ENCODE assay signal across 9 mouse cellular contexts in genomic region chr7:31053882-31054447, GRCm38 (mm10). TPM values are rescaled to one million over a fixed set of nuclear protein-coding genes. Genes with fewer than 3 reads are reported as not detected.
DNase-seq lines count a peak whose midpoint lies in the region; ATAC-seq and TF ChIP-seq lines count a peak whose summit lies in the region.
"Had no signal": no experiment of that assay in that cellular context is flagged by ENCODE, and none has a peak within 500 bp of the region (broad histone marks: within the 10 kb centered on the region; RNA-seq: fewer than 3 reads in every experiment).

No protein-coding gene starts in this region.

- no peaks in the 10 kb centered on the region for H3K36me3 ChIP-seq in heart, embryonic 14.5 days (ENCODE audit: control insufficient read depth, insufficient read depth, low read length)
- H3K36me3 ChIP-seq in neural tube, embryonic 15.5 days = no peaks in the 10 kb centered on the region
- no peaks in the 10 kb centered on the region for H3K36me3 ChIP-seq in forebrain, embryonic 11.5 days (ENCODE audit: control insufficient read depth, insufficient read depth, low read length)
- H3K36me3 ChIP-seq: midbrain, embryonic 12.5 days had no signal

- intact Hi-C loops in left cerebral cortex, adult 2 months (cut with DNase I) = loop anchor here (1.0 to 5.0 kb wide), 3 partner anchors 37 to 97 kb away; partner anchors contain the start of genes Fam187b, Lsr and Usf2
- intact Hi-C loops in left cerebral cortex, postnatal 4 days (cut with DNase I) = no loop called here

- 9% methylated on average over 10 of the region's 10 CpGs for WGBS in heart, embryonic 14.5 days
- 32% methylated on average over 10 of the region's 10 CpGs for whole genome bisulfite sequencing in neural tube, embryonic 15.5 days
- 34% methylated on average over 10 of the region's 10 CpGs for WGBS in forebrain, embryonic 11.5 days

- DNase-seq in left cerebral cortex, adult 2 months (ENCODE audit: extremely low spot score in 1 of 2, low spot score in 2 of 2) = no peak
- no peak for DNase-seq in left cerebral cortex, postnatal 4 days
- peak; percentile 47 to 58 for DNase-seq in cerebellum, postnatal 10 days
- DNase-seq in forebrain, embryonic 11.5 days (ENCODE audit: low spot score) = no peak
- no peak for DNase-seq in gastrocnemius, postnatal 4 days (ENCODE audit: low spot score in 2 of 2)
- DNase-seq: thymus, adult 18-20 months had no signal

- peaks cover 34% of the 10 kb centered on the region for H3K27me3 ChIP-seq in heart, embryonic 14.5 days (ENCODE audit: control insufficient read depth, insufficient read depth, low read length)
- peaks cover 43% of the 10 kb centered on the region for H3K27me3 ChIP-seq in neural tube, embryonic 15.5 days (replicated peaks)
- H3K27me3 ChIP-seq in forebrain, embryonic 11.5 days (ENCODE audit: control insufficient read depth, insufficient read depth, low read length) = peaks cover 52% of the 10 kb centered on the region

- H3K4me1 ChIP-seq in heart, embryonic 14.5 days (ENCODE audit: control insufficient read depth in 2 of 2, insufficient read depth in 2 of 2, low read length in 2 of 2) = peaks cover 36 to 55% of the 10 kb centered on the region in 2 experiments
- peaks cover 50% of the 10 kb centered on the region for H3K4me1 ChIP-seq in neural tube, embryonic 15.5 days
- peaks cover 9% of the 10 kb centered on the region for H3K4me1 ChIP-seq in forebrain, embryonic 11.5 days (replicated peaks; ENCODE audit: control insufficient read depth, insufficient read depth, low read length)

- TF ChIP-seq CTCF in left cerebral cortex, adult 2 months (IDR thresholded peaks at IDR 0.05) = no peak

- H3K4me3 ChIP-seq in left cerebral cortex, adult 2 months = peak overlapping the region; percentile 44
- peak overlapping the region; percentile 51 to 60 for H3K4me3 ChIP-seq in heart, embryonic 14.5 days (ENCODE audit: control insufficient read depth in 1 of 2, insufficient read depth in 1 of 2, low read depth in 1 of 2, low read length in 2 of 2)
- H3K4me3 ChIP-seq in neural tube, embryonic 15.5 days (replicated peaks) = no peak overlapping the region
- H3K4me3 ChIP-seq in forebrain, embryonic 11.5 days (ENCODE audit: low read depth, low read length) = no peak overlapping the region
- H3K4me3 ChIP-seq: midbrain, embryonic 12.5 days had no signal

- ATAC-seq in heart, embryonic 14.5 days (ENCODE audit: insufficient number of reproducible peaks, insufficient read depth, low FRiP score, low read depth) = no peak
- ATAC-seq in neural tube, embryonic 15.5 days (ENCODE audit: low FRiP score) = no peak
- no peak for ATAC-seq in forebrain, embryonic 11.5 days (replicated peaks; ENCODE audit: low FRiP score)

- peak overlapping the region; percentile 97 for H3K27ac ChIP-seq in left cerebral cortex, adult 2 months
- H3K27ac ChIP-seq in heart, embryonic 14.5 days (replicated peaks in 1 of 2; ENCODE audit: control insufficient read depth in 1 of 2, insufficient read depth in 1 of 2, low read depth in 2 of 2, low read length in 2 of 2) = peak overlapping the region; percentile 95 to 97
- no peak overlapping the region for H3K27ac ChIP-seq in neural tube, embryonic 15.5 days (replicated peaks)
- H3K27ac ChIP-seq in forebrain, embryonic 11.5 days (ENCODE audit: low read depth, low read length) = no peak overlapping the region
- H3K27ac ChIP-seq: midbrain, embryonic 12.5 days had no signal

- H3K9ac ChIP-seq in heart, embryonic 14.5 days (ENCODE audit: low read length) = peak overlapping the region; percentile 81
- 0 out of 2 replicates have a peak overlapping the region, but pooled peaks have one; percentile 10 for H3K9ac ChIP-seq in neural tube, embryonic 15.5 days (replicated peaks)
- no peak overlapping the region for H3K9ac ChIP-seq in forebrain, embryonic 11.5 days (ENCODE audit: low read length)
- H3K9ac ChIP-seq: midbrain, embryonic 12.5 days had no signal

- no peaks in the 10 kb centered on the region for H3K9me3 ChIP-seq in heart, embryonic 14.5 days (ENCODE audit: control insufficient read depth, low read length)
- H3K9me3 ChIP-seq in neural tube, embryonic 15.5 days (replicated peaks) = no peaks in the 10 kb centered on the region
- no peaks in the 10 kb centered on the region for H3K9me3 ChIP-seq in forebrain, embryonic 11.5 days (ENCODE audit: control insufficient read depth, low read length)
- H3K9me3 ChIP-seq: midbrain, embryonic 12.5 days had no signal

- H3K4me2 ChIP-seq in heart, embryonic 14.5 days (ENCODE audit: low read length) = peak overlapping the region; percentile 69
- peak overlapping the region; percentile 65; the same call in 1 of the 2 replicates for H3K4me2 ChIP-seq in neural tube, embryonic 15.5 days
- H3K4me2 ChIP-seq in forebrain, embryonic 11.5 days (ENCODE audit: low read depth, low read length, severe bottlenecking) = no peak overlapping the region

RNA-seq across cellular contexts. Expression of gene Fxyd7, which starts 2.7 kb away (rescaled TPM):
- total RNA-seq in left cerebral cortex, adult 2 months (2021) = 100 to 1,000 TPM; 174 to 184 TPM
- 100 to 1,000 TPM; 108 to 159 TPM for total RNA-seq in left cerebral cortex, postnatal 4 days (2021)
- 1.6 and 1.9 TPM in 2 replicates for polyA plus RNA-seq in heart, embryonic 14.5 days (2014; fragmentation: Nextera tagmentation; extraction: Ambion mirVana)
- polyA plus RNA-seq in neural tube, embryonic 15.5 days (2015; fragmentation: Nextera tagmentation; extraction: Ambion mirVana) = 357 and 417 TPM in 2 replicates
- polyA plus RNA-seq in forebrain, embryonic 11.5 days (2014; fragmentation: Nextera tagmentation; extraction: Ambion mirVana) = 4.1 and 4.9 TPM in 2 replicates
- total RNA-seq in gastrocnemius, postnatal 4 days (2021) = 1 to 10 TPM; 2.3 to 3.8 TPM

RNA-seq across cellular contexts. Expression of gene Fxyd1, which starts 3.0 kb away (rescaled TPM):
- total RNA-seq in left cerebral cortex, adult 2 months (2021) = 10 to 100 TPM; 72.8 to 79.1 TPM
- total RNA-seq in left cerebral cortex, postnatal 4 days (2021) = 1 to 10 TPM; 8.4 to 8.7 TPM
- polyA plus RNA-seq in heart, embryonic 14.5 days (2014; fragmentation: Nextera tagmentation; extraction: Ambion mirVana) = 1,215 and 1,293 TPM in 2 replicates
- 26.8 and 36.9 TPM in 2 replicates for polyA plus RNA-seq in neural tube, embryonic 15.5 days (2015; fragmentation: Nextera tagmentation; extraction: Ambion mirVana)
- polyA plus RNA-seq in forebrain, embryonic 11.5 days (2014; fragmentation: Nextera tagmentation; extraction: Ambion mirVana) = 2.9 and 4.0 TPM in 2 replicates
- 100 to 1,000 TPM; 587 to 732 TPM for total RNA-seq in gastrocnemius, postnatal 4 days (2021)

RNA-seq across cellular contexts. Expression of gene Lgi4, which starts 5.2 kb away (rescaled TPM):
- 10 to 100 TPM; 28.9 to 34.1 TPM for total RNA-seq in left cerebral cortex, adult 2 months (2021)
- 1 to 10 TPM; 2.4 to 2.7 TPM for total RNA-seq in left cerebral cortex, postnatal 4 days (2021)
- not detected in 2 replicates for polyA plus RNA-seq in heart, embryonic 14.5 days (2014; fragmentation: Nextera tagmentation; extraction: Ambion mirVana)
- 1.3 and 1.7 TPM in 2 replicates for polyA plus RNA-seq in neural tube, embryonic 15.5 days (2015; fragmentation: Nextera tagmentation; extraction: Ambion mirVana)
- polyA plus RNA-seq in forebrain, embryonic 11.5 days (2014; fragmentation: Nextera tagmentation; extraction: Ambion mirVana) = 0.36 and 0.44 TPM in 2 replicates
- total RNA-seq in gastrocnemius, postnatal 4 days (2021) = 1 to 10 TPM; 7.9 to 9.6 TPM

RNA-seq across cellular contexts. Expression of gene Fxyd5, which starts 11.7 kb away (rescaled TPM):
- total RNA-seq in left cerebral cortex, adult 2 months (2021) = 10 to 100 TPM; 34.1 to 39.0 TPM
- total RNA-seq in left cerebral cortex, postnatal 4 days (2021) = 10 to 100 TPM; 23.5 to 25.4 TPM
- 34.3 and 36.1 TPM in 2 replicates for polyA plus RNA-seq in heart, embryonic 14.5 days (2014; fragmentation: Nextera tagmentation; extraction: Ambion mirVana)
- polyA plus RNA-seq in neural tube, embryonic 15.5 days (2015; fragmentation: Nextera tagmentation; extraction: Ambion mirVana) = 22.2 and 27.8 TPM in 2 replicates
- polyA plus RNA-seq in forebrain, embryonic 11.5 days (2014; fragmentation: Nextera tagmentation; extraction: Ambion mirVana) = 10.2 and 12.9 TPM in 2 replicates
- total RNA-seq in gastrocnemius, postnatal 4 days (2021) = 10 to 100 TPM; 21.2 to 23.0 TPM

RNA-seq across cellular contexts. Expression of gene Fxyd3, which starts 22.5 kb away (rescaled TPM):
- total RNA-seq in left cerebral cortex, adult 2 months (2021) = not detected
- total RNA-seq in left cerebral cortex, postnatal 4 days (2021) = not detected
- 0.58 and 0.82 TPM in 2 replicates for polyA plus RNA-seq in heart, embryonic 14.5 days (2014; fragmentation: Nextera tagmentation; extraction: Ambion mirVana)
- 0.79 and 14.6 TPM in 2 replicates for polyA plus RNA-seq in neural tube, embryonic 15.5 days (2015; fragmentation: Nextera tagmentation; extraction: Ambion mirVana)
- polyA plus RNA-seq in forebrain, embryonic 11.5 days (2014; fragmentation: Nextera tagmentation; extraction: Ambion mirVana) = 2.0 and 3.3 TPM in 2 replicates
- total RNA-seq in gastrocnemius, postnatal 4 days (2021) = 1 to 10 TPM; 2.7 to 4.9 TPM

Comparison
In these comparisons a context has a peak if more than half of its experiments do, and no peak if none do; other contexts are left out.
1. RNA of gene Fxyd1, which starts 3.0 kb away (total RNA-seq): 587 to 732 TPM in gastrocnemius, postnatal 4 days and 72.8 to 79.1 TPM in left cerebral cortex, adult 2 months; 8.4 to 8.7 TPM in left cerebral cortex, postnatal 4 days; every median in the first group is over 4 times any median in the second.
2. DNase-seq: peak in cerebellum, postnatal 10 days (2 of 2); none in left cerebral cortex, adult 2 months (0 of 2), left cerebral cortex, postnatal 4 days (single experiment), forebrain, embryonic 11.5 days (single experiment) and gastrocnemius, postnatal 4 days (0 of 2).
3. H3K27ac ChIP-seq: peak in left cerebral cortex, adult 2 months (single experiment) and heart, embryonic 14.5 days (2 of 2); none in neural tube, embryonic 15.5 days (single experiment) and forebrain, embryonic 11.5 days (single experiment).
4. H3K4me3 ChIP-seq: peak in left cerebral cortex, adult 2 months (single experiment) and heart, embryonic 14.5 days (2 of 2); none in neural tube, embryonic 15.5 days (single experiment) and forebrain, embryonic 11.5 days (single experiment).
5. RNA of gene Fxyd7, which starts 2.7 kb away (total RNA-seq): 174 to 184 TPM in left cerebral cortex, adult 2 months and 108 to 159 TPM in left cerebral cortex, postnatal 4 days; 2.3 to 3.8 TPM in gastrocnemius, postnatal 4 days; every median in the first group is over 10 times any median in the second.